ENCODE assay signal across 21 mouse cellular contexts in genomic region chr15:98956000-98956399, GRCm38 (mm10). TPM values are rescaled to one million over a fixed set of nuclear protein-coding genes. Genes with fewer than 3 reads are reported as not detected.
DNase-seq lines count a peak whose midpoint lies in the region; ATAC-seq and TF ChIP-seq lines count a peak whose summit lies in the region.
"Had no signal": no experiment of that assay in that cellular context is flagged by ENCODE, and none has a peak within 500 bp of the region (broad histone marks: within the 10 kb centered on the region; RNA-seq: fewer than 3 reads in every experiment).

No protein-coding gene starts in this region.

- TF ChIP-seq CTCF in left cerebral cortex, adult 2 months (IDR thresholded peaks at IDR 0.05), result no peak; the same call in 1 of the 2 replicates

- no peaks in the 10 kb centered on the region for H3K27me3 ChIP-seq in hindbrain, embryonic 11.5 days (ENCODE audit: control insufficient read depth, insufficient read depth, low read length)
- H3K27me3 ChIP-seq in midbrain, embryonic 12.5 days, result no peaks in the 10 kb centered on the region
- H3K27me3 ChIP-seq in neural tube, embryonic 15.5 days (replicated peaks), result no peaks in the 10 kb centered on the region
- H3K27me3 ChIP-seq in liver, embryonic 11.5 days (replicated peaks; ENCODE audit: control insufficient read depth, insufficient read depth, low read length), result no peaks in the 10 kb centered on the region
- H3K27me3 ChIP-seq: embryonic facial prominence, embryonic 15.5 days; heart, embryonic 13.5 days had no signal

- H3K9ac ChIP-seq in hindbrain, embryonic 11.5 days (ENCODE audit: low read depth, low read length), result no peak overlapping the region
- no peak overlapping the region for H3K9ac ChIP-seq in midbrain, embryonic 12.5 days (replicated peaks)
- H3K9ac ChIP-seq in neural tube, embryonic 15.5 days (replicated peaks), result peak overlapping the region; percentile 8; the same call in 1 of the 2 replicates
- H3K9ac ChIP-seq in liver, embryonic 11.5 days (ENCODE audit: low read depth, low read length), result no peak overlapping the region
- H3K9ac ChIP-seq: embryonic facial prominence, embryonic 15.5 days; heart, embryonic 13.5 days had no signal

- WGBS in hindbrain, embryonic 11.5 days, result 88% methylated on average over 4 of the region's 4 CpGs
- 72% methylated on average over 4 of the region's 4 CpGs for WGBS in midbrain, embryonic 12.5 days
- 47% methylated on average over 4 of the region's 4 CpGs for WGBS in neural tube, embryonic 15.5 days
- WGBS in liver, embryonic 11.5 days, result 90% methylated on average over 4 of the region's 4 CpGs

- ATAC-seq in hindbrain, embryonic 11.5 days (ENCODE audit: low FRiP score), result no peak
- ATAC-seq in midbrain, embryonic 12.5 days (ENCODE audit: low FRiP score, low read depth), result no peak
- no peak for ATAC-seq in neural tube, embryonic 15.5 days (ENCODE audit: low FRiP score)
- no peak for ATAC-seq in liver, embryonic 11.5 days (replicated peaks; ENCODE audit: low FRiP score)
- ATAC-seq: activated CD4-positive, CD25-positive, alpha-beta regulatory T cell, adult 4 months had no signal

- H3K4me3 ChIP-seq in left cerebral cortex, adult 2 months, result no peak overlapping the region
- H3K4me3 ChIP-seq in hindbrain, embryonic 11.5 days (ENCODE audit: low read depth, low read length), result no peak overlapping the region
- no peak overlapping the region for H3K4me3 ChIP-seq in midbrain, embryonic 12.5 days
- no peak overlapping the region for H3K4me3 ChIP-seq in neural tube, embryonic 15.5 days (replicated peaks)
- no peak overlapping the region for H3K4me3 ChIP-seq in liver, embryonic 11.5 days (ENCODE audit: low read depth, low read length)
- H3K4me3 ChIP-seq: embryonic facial prominence, embryonic 15.5 days; heart, embryonic 13.5 days; myocyte had no signal

- no peak overlapping the region for H3K4me2 ChIP-seq in hindbrain, embryonic 11.5 days (replicated peaks; ENCODE audit: low read depth, low read length)
- H3K4me2 ChIP-seq in midbrain, embryonic 12.5 days (replicated peaks), result peak overlapping the region; percentile 58
- peak overlapping the region; percentile 67 for H3K4me2 ChIP-seq in neural tube, embryonic 15.5 days
- no peak overlapping the region for H3K4me2 ChIP-seq in liver, embryonic 11.5 days
- H3K4me2 ChIP-seq: embryonic facial prominence, embryonic 15.5 days; heart, embryonic 13.5 days had no signal

- H3K9me3 ChIP-seq in hindbrain, embryonic 11.5 days (ENCODE audit: control insufficient read depth, low read length), result no peaks in the 10 kb centered on the region
- H3K9me3 ChIP-seq in midbrain, embryonic 12.5 days, result no peaks in the 10 kb centered on the region
- no peaks in the 10 kb centered on the region for H3K9me3 ChIP-seq in neural tube, embryonic 15.5 days (replicated peaks)
- no peaks in the 10 kb centered on the region for H3K9me3 ChIP-seq in liver, embryonic 11.5 days (ENCODE audit: control insufficient read depth, low read length)
- H3K9me3 ChIP-seq: embryonic facial prominence, embryonic 15.5 days; heart, embryonic 13.5 days had no signal

- no peaks in the 10 kb centered on the region; the same call in 1 of the 2 replicates for H3K4me1 ChIP-seq in hindbrain, embryonic 11.5 days (replicated peaks; ENCODE audit: control insufficient read depth, insufficient read depth, low read length)
- peaks cover 21% of the 10 kb centered on the region for H3K4me1 ChIP-seq in midbrain, embryonic 12.5 days
- H3K4me1 ChIP-seq in neural tube, embryonic 15.5 days, result peaks cover 9% of the 10 kb centered on the region; the same call in 1 of the 2 replicates
- peaks cover 8% of the 10 kb centered on the region; the same call in 1 of the 2 replicates for H3K4me1 ChIP-seq in liver, embryonic 11.5 days (replicated peaks; ENCODE audit: control insufficient read depth, insufficient read depth, low read length)

- peak overlapping the region; percentile 40; the same call in 1 of the 2 replicates for H3K27ac ChIP-seq in left cerebral cortex, adult 2 months
- H3K27ac ChIP-seq in hindbrain, embryonic 11.5 days (ENCODE audit: low read depth, low read length), result peak overlapping the region; percentile 98
- peak overlapping the region; percentile 98 for H3K27ac ChIP-seq in midbrain, embryonic 12.5 days (replicated peaks)
- peak overlapping the region; percentile 100 for H3K27ac ChIP-seq in neural tube, embryonic 15.5 days (replicated peaks)
- H3K27ac ChIP-seq in liver, embryonic 11.5 days (ENCODE audit: low read depth, low read length), result no peak overlapping the region
- H3K27ac ChIP-seq: heart, embryonic 13.5 days had no signal

- no peak for DNase-seq in left cerebral cortex, adult 2 months (ENCODE audit: extremely low spot score in 1 of 2, low spot score in 2 of 2)
- DNase-seq in left cerebral cortex, adult 9 months (ENCODE audit: low spot score in 2 of 2), result no peak
- no peak for DNase-seq in hindbrain, embryonic 11.5 days (ENCODE audit: low spot score)
- no peak for DNase-seq in cerebellum, postnatal 14 days
- no peak for DNase-seq in layer of hippocampus, adult 9-10 months (ENCODE audit: low spot score)
- no peak for DNase-seq in liver, embryonic 11.5 days (ENCODE audit: low spot score)
- DNase-seq: gastrocnemius, postnatal 25 days; heart, postnatal 4 days; kidney, adult 2 months; liver; lung, adult 2 months; right cerebral cortex, postnatal 25 days had no signal

- no peaks in the 10 kb centered on the region for H3K36me3 ChIP-seq in hindbrain, embryonic 11.5 days (ENCODE audit: control insufficient read depth, insufficient read depth, low read length)
- peaks cover 2% of the 10 kb centered on the region; the same call in 1 of the 2 replicates for H3K36me3 ChIP-seq in midbrain, embryonic 12.5 days
- H3K36me3 ChIP-seq in neural tube, embryonic 15.5 days, result no peaks in the 10 kb centered on the region
- H3K36me3 ChIP-seq in liver, embryonic 11.5 days (ENCODE audit: control insufficient read depth, insufficient read depth, low read length), result no peaks in the 10 kb centered on the region

- intact Hi-C loops in left cerebral cortex, adult 2 months (cut with DNase I), result no loop called here

RNA-seq across cellular contexts. Expression of gene Tuba1a, which starts 2.5 kb away (rescaled TPM):
- 100 to 1,000 TPM; 817 to 827 TPM for total RNA-seq in left cerebral cortex, adult 2 months (2021)
- 8,897 and 9,833 TPM in 2 replicates for polyA plus RNA-seq in hindbrain, embryonic 11.5 days (2014; fragmentation: Nextera tagmentation; extraction: Ambion mirVana)
- 9,394 and 9,642 TPM in 2 replicates for polyA plus RNA-seq in midbrain, embryonic 12.5 days (2016; fragmentation: Nextera tagmentation; extraction: Ambion mirVana)
- 10,639 and 13,509 TPM in 2 replicates for polyA plus RNA-seq in neural tube, embryonic 15.5 days (2015; fragmentation: Nextera tagmentation; extraction: Ambion mirVana)
- polyA plus RNA-seq in liver, embryonic 11.5 days (2014; fragmentation: Nextera tagmentation; extraction: Ambion mirVana), result 419 and 432 TPM in 2 replicates

RNA-seq across cellular contexts. Expression of gene Gm49450, which starts 2.6 kb away (rescaled TPM):
- not detected for total RNA-seq in left cerebral cortex, adult 2 months (2021)
- polyA plus RNA-seq in hindbrain, embryonic 11.5 days (2014; fragmentation: Nextera tagmentation; extraction: Ambion mirVana), result not detected in 2 replicates
- not detected in 2 replicates for polyA plus RNA-seq in midbrain, embryonic 12.5 days (2016; fragmentation: Nextera tagmentation; extraction: Ambion mirVana)
- not detected in 2 replicates for polyA plus RNA-seq in neural tube, embryonic 15.5 days (2015; fragmentation: Nextera tagmentation; extraction: Ambion mirVana)
- polyA plus RNA-seq in liver, embryonic 11.5 days (2014; fragmentation: Nextera tagmentation; extraction: Ambion mirVana), result not detected in 2 replicates
- total RNA-seq: adrenal gland, postnatal 4 days; gastrocnemius, postnatal 25 days; heart, postnatal 4 days; left cerebral cortex, postnatal 14 days had no signal
- polyA plus RNA-seq: activated CD4-positive, CD25-positive, alpha-beta regulatory T cell, adult 4 months; embryonic facial prominence, embryonic 15.5 days; heart, embryonic 13.5 days; kidney, adult 2 months had no signal

RNA-seq across cellular contexts. Expression of gene Tuba1b, which starts 21.6 kb away (rescaled TPM):
- total RNA-seq in left cerebral cortex, adult 2 months (2021), result 100 to 1,000 TPM; 509 to 550 TPM
- 1,792 and 1,905 TPM in 2 replicates for polyA plus RNA-seq in hindbrain, embryonic 11.5 days (2014; fragmentation: Nextera tagmentation; extraction: Ambion mirVana)
- 1,566 and 1,635 TPM in 2 replicates for polyA plus RNA-seq in midbrain, embryonic 12.5 days (2016; fragmentation: Nextera tagmentation; extraction: Ambion mirVana)
- 1,446 and 1,534 TPM in 2 replicates for polyA plus RNA-seq in neural tube, embryonic 15.5 days (2015; fragmentation: Nextera tagmentation; extraction: Ambion mirVana)
- 1,854 and 2,015 TPM in 2 replicates for polyA plus RNA-seq in liver, embryonic 11.5 days (2014; fragmentation: Nextera tagmentation; extraction: Ambion mirVana)

RNA-seq across cellular contexts. Expression of gene Lmbr1l, which starts 38.0 kb away (rescaled TPM):
- 10 to 100 TPM; 17.8 to 19.1 TPM for total RNA-seq in left cerebral cortex, adult 2 months (2021)
- 9.4 and 13.4 TPM in 2 replicates for polyA plus RNA-seq in hindbrain, embryonic 11.5 days (2014; fragmentation: Nextera tagmentation; extraction: Ambion mirVana)
- 37.1 and 40.7 TPM in 2 replicates for polyA plus RNA-seq in midbrain, embryonic 12.5 days (2016; fragmentation: Nextera tagmentation; extraction: Ambion mirVana)
- 27.9 and 28.6 TPM in 2 replicates for polyA plus RNA-seq in neural tube, embryonic 15.5 days (2015; fragmentation: Nextera tagmentation; extraction: Ambion mirVana)
- 1.6 and 2.8 TPM in 2 replicates for polyA plus RNA-seq in liver, embryonic 11.5 days (2014; fragmentation: Nextera tagmentation; extraction: Ambion mirVana)

RNA-seq across cellular contexts. Expression of gene Dhh, which starts 57.7 kb away (rescaled TPM):
- under 1 TPM in 1 of 2 experiments, not detected in 1; 0.28 TPM for total RNA-seq in left cerebral cortex, adult 2 months (2021)
- 0.56 and 0.68 TPM in 2 replicates for polyA plus RNA-seq in hindbrain, embryonic 11.5 days (2014; fragmentation: Nextera tagmentation; extraction: Ambion mirVana)
- 0.56 and 0.66 TPM in 2 replicates for polyA plus RNA-seq in midbrain, embryonic 12.5 days (2016; fragmentation: Nextera tagmentation; extraction: Ambion mirVana)
- 2.5 and 3.2 TPM in 2 replicates for polyA plus RNA-seq in neural tube, embryonic 15.5 days (2015; fragmentation: Nextera tagmentation; extraction: Ambion mirVana)
- 0.37 and 0.45 TPM in 2 replicates for polyA plus RNA-seq in liver, embryonic 11.5 days (2014; fragmentation: Nextera tagmentation; extraction: Ambion mirVana)
- total RNA-seq: megakaryocyte progenitor cell, adult 5-6 weeks had no signal

Comparison
In these comparisons a context has a peak if more than half of its experiments do, and no peak if none do; other contexts are left out.
1. H3K4me2 ChIP-seq: peak in midbrain, embryonic 12.5 days (single experiment) and neural tube, embryonic 15.5 days (single experiment); none in hindbrain, embryonic 11.5 days (single experiment) and liver, embryonic 11.5 days (single experiment).
2. RNA of gene Tuba1a, which starts 2.5 kb away (polyA plus RNA-seq): 10,639 to 13,509 TPM in neural tube, embryonic 15.5 days, 9,394 to 9,642 TPM in midbrain, embryonic 12.5 days and 8,897 to 9,833 TPM in hindbrain, embryonic 11.5 days; 419 to 432 TPM in liver, embryonic 11.5 days; every median in the first group is over 10 times any median in the second.